Mouse (Mus musculus) G1E (cell line): ENCODE data around the gene BC055324. TPM values are rescaled to one million over a fixed set of nuclear protein-coding genes. Genes with fewer than 3 reads are reported as not detected.
A peak's percentile ranks its signal among the peaks of the same experiment; 100 is the strongest.
"Not testable (repeated sequence)": the region's sequence is repeated elsewhere in the genome, so short reads cannot be mapped to it uniquely, and the experiment has no call there.

Experiments
- ATAC-seq: 2 replicates; pipeline ENCODE4 v1.8.0; 2016; ENCODE audit warnings: mild to moderate bottlenecking; ENCODE audit not compliant: insufficient number of reproducible peaks, poor library complexity, low FRiP score, severe bottlenecking; ENCODE audit errors: extremely low read depth
- DNase-seq: peaks from one replicate; pipeline ENCODE4 v3.0.0; 2012; ENCODE audit warnings: low spot score
- H3K27me3 ChIP-seq: 2 replicates; pipeline ENCODE4 v1.6.1; 2012; ENCODE audit warnings: mild to moderate bottlenecking, low read length, inconsistent platforms; ENCODE audit not compliant: insufficient read depth
- H3K36me3 ChIP-seq: replicated peaks from 2 replicates; pipeline ENCODE3; 2012; ENCODE audit warnings: mild to moderate bottlenecking, inconsistent platforms
- H3K4me1 ChIP-seq: 2 replicates; pipeline ENCODE4 v1.6.1; 2012; ENCODE audit warnings: low read depth, low read length, inconsistent platforms, mixed read lengths; ENCODE audit not compliant: insufficient read depth
- H3K4me3 ChIP-seq: 2 replicates; pipeline ENCODE4 v1.5.1; 2012; ENCODE audit warnings: low read depth, mild to moderate bottlenecking, inconsistent platforms, low read length, moderate library complexity, mixed read lengths
- H3K9me3 ChIP-seq: replicated peaks from 2 replicates; pipeline ENCODE4 v1.6.1; 2012; ENCODE audit warnings: inconsistent platforms
- CTCF ChIP-seq: IDR thresholded peaks from 2 replicates; pipeline ENCODE4 v1.5.1; 2012; ENCODE audit warnings: low read depth, low read length, inconsistent platforms, mixed read lengths
- GATA1 ChIP-seq: IDR thresholded peaks from 2 replicates; pipeline ENCODE4 v1.6.1; 2012; ENCODE audit warnings: borderline replicate concordance, low read length, inconsistent platforms, mixed read lengths
- GATA2 ChIP-seq: IDR thresholded peaks from 2 replicates; pipeline ENCODE4 v1.6.1; 2012; ENCODE audit warnings: low read depth, low read length, inconsistent platforms, borderline replicate concordance
- POLR2AphosphoS5 ChIP-seq: IDR thresholded peaks from 2 replicates; pipeline ENCODE4 v1.6.1; 2012; ENCODE audit warnings: low read depth, low read length, inconsistent platforms; ENCODE audit not compliant: insufficient replicate concordance
- TAL1 ChIP-seq: conservative IDR thresholded peaks from 2 replicates; pipeline ENCODE4 v1.6.1; 2012; ENCODE audit warnings: low read depth, low read length, inconsistent platforms, mixed read lengths
- polyA plus RNA-seq: library from polyadenylated mRNA; stranded (reverse); fragments of >175 nt; gene quantifications from 2 replicates; pipeline ENCODE4 v1.2.3, GENCODE M21; 2012
- total RNA-seq, 2 experiments: library from RNA; stranded (forward) in 1 of 2; stranded (reverse) in 1 of 2; fragments of 200-1000 nt in 1 of 2; fragments of >200 nt in 1 of 2; fragmentation: Nextera tagmentation in 1 of 2; gene quantifications; 2 replicates each; pipeline ENCODE4 v1.2.3; 2014 to 2017

BC055324 gene
- total RNA-seq (2014; fragmentation: Nextera tagmentation) (26.0 and 28.1 TPM in 2 replicates), total RNA-seq (2017) (34.7 and 39.9 TPM in 2 replicates), polyA plus RNA-seq (2.1 and 3.7 TPM in 2 replicates)

GRCm38 (mm10) chr1:163994721-163995608 is at the start of gene BC055324, which contains the start of gene Mettl18:
Gene BC055324 (minus strand): TSS chr1:163994796.
Gene Mettl18 (plus strand): TSS chr1:163994889.
- DNase-seq: peak; percentile 70
- peak within 1 kb of the TSS; percentile 91 for H3K4me3 ChIP-seq
- H3K9me3 ChIP-seq: no peaks in the 10 kb centered on the region
- ATAC-seq: peak; percentile 96
- H3K27me3 ChIP-seq: no peaks in the 10 kb centered on the region
- H3K36me3 ChIP-seq: peaks cover 24% of the 10 kb centered on the region
- H3K4me1 ChIP-seq: peaks cover 22% of the 10 kb centered on the region
- TF ChIP-seq TAL1 (no peak), GATA1 (no peak), GATA2 (no peak), CTCF (no peak), POLR2AphosphoS5 (no peak)

DNA sequence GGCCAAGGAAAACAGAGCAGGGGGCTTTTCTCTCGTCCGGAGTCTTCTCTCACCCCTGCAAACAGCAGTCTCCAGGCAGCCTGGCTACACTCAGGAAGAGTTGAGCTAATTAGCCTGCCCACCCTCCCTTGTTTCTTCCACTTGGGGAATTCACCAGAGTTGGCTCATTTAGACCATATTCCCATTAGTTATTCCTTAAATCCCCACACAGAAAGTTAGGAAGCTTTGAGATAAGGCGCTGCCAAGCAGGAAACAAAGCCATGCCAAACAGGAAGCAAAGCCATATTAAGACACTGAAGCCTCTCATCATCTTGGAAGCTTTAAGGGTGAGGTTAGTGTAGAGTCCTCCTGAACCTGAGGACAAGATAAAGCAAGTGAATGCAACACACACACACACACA is 49.0 kb upstream of the BC055324 start:
- H3K27me3 ChIP-seq: peaks cover 4% of the 10 kb centered on the region; the same call in 1 of the 2 replicates
- no peak overlapping the region for H3K4me3 ChIP-seq
- H3K4me1 ChIP-seq: no peaks in the 10 kb centered on the region
- no peak for ATAC-seq
- TF ChIP-seq GATA2: no peak
- TF ChIP-seq GATA1: no peak
- TF ChIP-seq POLR2AphosphoS5: no peak
- no peak for TF ChIP-seq TAL1
- no peak for TF ChIP-seq CTCF
- H3K36me3 ChIP-seq: no peaks in the 10 kb centered on the region
- DNase-seq: no peak
- H3K9me3 ChIP-seq: no peaks in the 10 kb centered on the region

DNA sequence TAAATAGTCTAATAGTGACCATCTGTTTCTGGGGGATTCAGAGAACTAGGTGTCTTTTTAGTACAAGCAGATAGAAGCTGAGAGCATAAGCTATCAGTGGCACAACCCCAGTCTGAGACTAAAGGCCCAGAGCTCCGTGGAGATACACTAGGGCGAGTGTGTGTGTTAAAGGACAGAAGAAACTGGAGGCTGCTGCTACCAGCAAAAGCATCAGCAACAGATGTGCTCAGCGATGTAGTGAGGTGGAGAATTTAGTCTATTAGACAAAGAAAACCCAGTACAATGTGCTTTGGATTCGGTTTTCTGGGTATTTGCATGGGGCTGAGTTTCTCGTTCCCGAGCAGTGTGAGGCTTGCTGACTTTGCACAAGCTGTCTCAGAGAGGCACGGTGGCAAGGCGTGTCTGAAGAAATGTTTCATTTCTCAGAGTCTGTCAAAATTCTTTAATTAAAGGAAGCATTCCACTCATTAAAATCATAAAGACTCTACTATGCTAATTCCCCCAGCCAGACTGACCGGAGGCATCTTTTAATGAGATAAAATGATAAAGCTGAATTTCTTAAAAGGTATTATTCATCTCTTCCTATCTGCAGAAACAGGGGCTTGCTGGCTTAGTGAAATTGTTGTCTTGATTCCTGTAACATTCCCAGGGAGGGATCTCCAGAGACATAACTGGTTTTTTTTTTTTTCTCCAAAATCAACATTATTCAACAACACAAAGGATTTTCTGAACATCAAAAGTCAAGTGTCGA is 46.0 kb upstream of the BC055324 start:
- Histone ChIP-seq H3K4me3 (no peak overlapping the region), H3K4me1 (no peaks in the 10 kb centered on the region), H3K27me3 (peaks cover 4% of the 10 kb centered on the region; the same call in 1 of the 2 replicates), H3K36me3 (no peaks in the 10 kb centered on the region), H3K9me3 (no peaks in the 10 kb centered on the region)
- no peak for DNase-seq
- no peak for ATAC-seq
- TF ChIP-seq CTCF: no peak
- TF ChIP-seq TAL1: no peak
- TF ChIP-seq POLR2AphosphoS5: no peak
- TF ChIP-seq GATA2: no peak
- TF ChIP-seq GATA1: no peak

DNA sequence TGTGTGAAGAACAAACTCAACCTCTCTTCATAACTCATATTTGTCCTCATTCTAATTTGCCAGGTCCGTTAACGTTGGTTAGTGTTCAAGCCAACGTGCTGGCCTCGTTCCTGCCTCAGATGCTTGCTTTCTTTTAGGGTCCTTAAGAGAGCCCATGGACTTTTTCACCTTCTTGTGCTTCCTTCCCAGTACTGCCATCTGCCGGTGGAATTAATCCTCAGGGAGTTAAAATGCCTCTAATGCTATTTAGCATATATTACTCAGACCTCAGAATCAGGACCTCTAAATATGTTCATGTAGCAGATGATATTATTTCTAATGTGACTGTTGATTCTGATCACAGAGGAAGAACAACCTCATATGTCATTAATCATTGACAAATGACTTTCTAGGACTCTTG is 32.8 kb upstream of the BC055324 start:
- DNase-seq: no peak
- TF ChIP-seq GATA2: no peak
- no peak for TF ChIP-seq POLR2AphosphoS5
- TF ChIP-seq CTCF: peak; percentile 44; the same call in 1 of the 2 replicates
- no peak for TF ChIP-seq GATA1
- TF ChIP-seq TAL1: no peak
- Histone ChIP-seq H3K9me3 (no peaks in the 10 kb centered on the region), H3K27me3 (no peaks in the 10 kb centered on the region; the same call in 1 of the 2 replicates), H3K36me3 (no peaks in the 10 kb centered on the region), H3K4me3 (no peak overlapping the region), H3K4me1 (no peaks in the 10 kb centered on the region)
- no peak for ATAC-seq

GRCm38 (mm10) chr1:164025685-164026084 is 31.1 kb upstream of the BC055324 start:
- Histone ChIP-seq H3K4me1 (no peaks in the 10 kb centered on the region), H3K4me3 (no peak overlapping the region), H3K9me3 (no peaks in the 10 kb centered on the region), H3K36me3 (no peaks in the 10 kb centered on the region), H3K27me3 (no peaks in the 10 kb centered on the region; the same call in 1 of the 2 replicates)
- no peak for TF ChIP-seq GATA2
- TF ChIP-seq POLR2AphosphoS5: no peak
- TF ChIP-seq GATA1: no peak
- ATAC-seq (no peak), DNase-seq (no peak)

GRCm38 (mm10) chr1:164022106-164022505 is 27.5 kb upstream of the BC055324 start:
- not testable (repeated sequence) for ATAC-seq, H3K4me1 ChIP-seq, H3K9me3 ChIP-seq, H3K36me3 ChIP-seq, DNase-seq, H3K4me3 ChIP-seq, H3K27me3 ChIP-seq

GRCm38 (mm10) chr1:164020746-164021145 is 26.1 kb upstream of the BC055324 start:
- not testable (repeated sequence) for H3K9me3 ChIP-seq, H3K27me3 ChIP-seq, DNase-seq, H3K36me3 ChIP-seq, H3K4me1 ChIP-seq, H3K4me3 ChIP-seq, ATAC-seq
